Mouse (Mus musculus) megakaryocyte, embryonic 14.5 days (primary cell): ENCODE results near the gene Prpf40b.

Source experiments
- FLI1 ChIP-seq: IDR thresholded peaks from 2 replicates; pipeline ENCODE4 v1.6.1; 2012; ENCODE audit warnings: low read length, inconsistent platforms, mixed read lengths
- GATA1 ChIP-seq: IDR thresholded peaks from 3 replicates; pipeline ENCODE4 v1.6.1; 2012; ENCODE audit warnings: mixed read lengths, low read length, inconsistent platforms, borderline replicate concordance

GRCm38 (mm10) chr15:99334500-99334899 lies 39.6 kb downstream of the Prpf40b start:
- TF ChIP-seq GATA1: no peak
- no peak for TF ChIP-seq FLI1
